Mouse (Mus musculus): Measurements from ENCODE around the gene Vars. TPM values are rescaled to one million over a fixed set of nuclear protein-coding genes. Genes with fewer than 3 reads are reported as not detected.
"Not testable (repeated sequence)": the region's sequence is repeated elsewhere in the genome, so short reads cannot be mapped to it uniquely, and the experiment has no call there.

Gene Vars
- polyA plus RNA-seq, 1 experiment from 2014 or later: 114 TPM

DNA sequence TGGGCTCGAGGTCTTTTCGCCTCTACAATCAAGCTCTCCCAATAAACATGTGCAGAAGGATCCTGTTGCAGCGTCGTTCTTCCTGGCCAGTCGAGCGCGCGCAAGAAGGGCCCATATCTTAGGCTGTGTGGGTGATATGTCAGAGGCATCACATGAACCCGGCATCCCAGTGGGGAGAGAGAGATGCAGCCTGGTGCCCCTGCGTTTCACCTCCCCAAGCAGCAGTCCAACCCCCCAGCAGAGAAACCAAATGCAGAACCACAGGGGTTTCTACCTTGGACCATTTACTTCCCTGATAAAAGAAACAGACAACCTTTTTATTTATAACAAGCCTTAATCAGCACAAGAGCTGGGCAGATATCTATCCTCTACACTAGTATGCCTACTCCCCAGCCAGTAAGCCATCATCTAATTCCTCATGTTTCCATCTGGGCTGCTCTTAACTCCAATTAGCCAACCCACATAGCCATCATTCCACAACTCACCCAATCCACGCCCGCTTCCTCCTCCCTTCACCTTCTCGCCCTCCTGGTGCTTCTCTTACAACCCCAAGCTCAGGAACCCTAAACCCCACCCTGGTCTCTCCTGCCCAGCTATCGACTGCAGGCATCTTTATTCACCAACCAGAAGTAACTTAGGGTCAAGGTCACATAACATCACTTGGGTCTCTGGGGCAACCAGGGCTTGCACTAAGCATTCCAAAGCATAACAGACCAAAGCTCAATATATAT lies 4.2 kb upstream of the Vars start:
- Histone ChIP-seq H3K27ac (ENCODE audit: low read depth, low read length) (no peak overlapping the region), H3K4me2 (ENCODE audit: low read depth) (no peak overlapping the region), H3K9ac (ENCODE audit: low read length) (no peak overlapping the region), H3K4me1 (ENCODE audit: control insufficient read depth, insufficient read depth, low read length) (no peaks in the 10 kb centered on the region), H3K27me3 (ENCODE audit: control insufficient read depth, insufficient read depth, low read length) (no peaks in the 10 kb centered on the region), H3K36me3 (ENCODE audit: control insufficient read depth, insufficient read depth, low read length) (no peaks in the 10 kb centered on the region), H3K4me3 (ENCODE audit: low read depth, low read length) (no peak overlapping the region), H3K9me3 (ENCODE audit: control insufficient read depth, low read length) (no peaks in the 10 kb centered on the region)
- WGBS: 87% methylated on average over 12 of the region's 14 CpGs
- DNase-seq (ENCODE audit: low spot score) (peak; percentile 8), ATAC-seq (ENCODE audit: insufficient read depth, low FRiP score, low TSS enrichment) (no peak)

DNA sequence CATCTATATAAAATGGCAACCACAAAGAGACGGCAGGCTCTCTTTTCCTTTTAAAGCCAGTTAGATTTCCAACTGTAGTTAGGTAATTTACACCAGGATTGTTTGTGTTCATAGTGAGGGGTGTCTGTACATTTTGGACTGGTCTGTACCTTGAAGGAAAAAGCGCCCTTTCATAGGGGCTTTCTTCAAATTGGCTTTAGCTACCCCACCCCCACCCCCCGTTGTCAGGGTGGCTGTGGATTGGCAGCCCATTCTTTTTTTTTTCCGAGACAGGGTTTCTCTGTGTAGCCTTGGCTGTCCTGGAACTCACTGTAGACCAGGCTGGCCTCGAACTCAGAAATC lies 3.7 kb upstream of the Vars start:
- Histone ChIP-seq H3K4me3 (ENCODE audit: low read depth, low read length) (no peak overlapping the region), H3K4me2 (ENCODE audit: low read depth) (no peak overlapping the region), H3K9me3 (ENCODE audit: control insufficient read depth, low read length) (no peaks in the 10 kb centered on the region), H3K27ac (ENCODE audit: low read depth, low read length) (no peak overlapping the region), H3K4me1 (ENCODE audit: control insufficient read depth, insufficient read depth, low read length) (no peaks in the 10 kb centered on the region), H3K27me3 (ENCODE audit: control insufficient read depth, insufficient read depth, low read length) (no peaks in the 10 kb centered on the region), H3K9ac (ENCODE audit: low read length) (no peak overlapping the region), H3K36me3 (ENCODE audit: control insufficient read depth, insufficient read depth, low read length) (no peaks in the 10 kb centered on the region)
- 90% methylated on average over 5 of the region's 5 CpGs for WGBS
- DNase-seq (ENCODE audit: low spot score) (no peak), ATAC-seq (ENCODE audit: insufficient read depth, low FRiP score, low TSS enrichment) (no peak)

DNA sequence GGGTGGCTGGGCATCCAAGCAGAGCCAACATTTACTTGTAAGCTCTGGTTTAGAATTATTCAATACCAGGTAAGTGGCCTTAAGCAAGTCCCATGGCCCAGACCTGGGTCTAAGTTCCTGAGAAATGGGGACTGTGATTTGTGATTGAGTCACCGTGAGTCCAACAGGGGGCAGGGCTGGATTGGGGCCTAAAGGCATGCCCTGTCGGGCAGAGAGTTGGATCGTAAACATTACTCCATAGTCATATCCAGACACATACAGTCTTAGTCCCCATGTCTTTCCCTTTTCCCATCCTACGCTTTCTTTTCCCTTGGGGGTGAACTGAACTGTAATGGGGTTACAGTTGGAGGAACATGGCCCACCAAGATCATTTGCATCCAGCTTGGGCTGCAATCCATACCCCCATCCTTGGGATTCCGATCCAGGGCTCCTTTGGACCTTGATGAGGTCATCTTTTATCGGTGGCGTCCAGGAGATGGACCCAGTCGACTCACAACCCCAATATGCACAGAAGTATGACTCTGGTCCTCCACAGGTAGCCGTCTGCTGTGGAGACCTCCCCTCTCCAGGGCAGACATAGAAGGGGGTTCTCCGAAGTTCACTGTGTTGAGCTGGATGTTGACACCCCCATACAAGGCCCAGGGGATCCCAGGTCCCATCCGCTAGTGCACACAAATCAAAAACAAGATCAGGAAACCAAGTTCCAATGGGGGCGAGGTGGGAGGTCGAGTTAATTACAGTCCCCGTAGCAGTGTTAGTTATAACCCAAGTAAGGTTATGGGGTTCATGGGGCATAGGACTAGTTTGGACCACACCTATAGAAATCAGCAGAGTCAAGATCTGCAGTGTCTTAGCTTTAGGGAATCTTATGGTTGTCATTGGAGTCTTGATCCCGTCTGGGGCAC lies 2.0 kb upstream of the Vars start:
- Histone ChIP-seq H3K9me3 (ENCODE audit: control insufficient read depth, low read length) (no peaks in the 10 kb centered on the region), H3K27ac (ENCODE audit: low read depth, low read length) (no peak overlapping the region), H3K9ac (ENCODE audit: low read length) (no peak overlapping the region), H3K36me3 (ENCODE audit: control insufficient read depth, insufficient read depth, low read length) (no peaks in the 10 kb centered on the region), H3K27me3 (ENCODE audit: control insufficient read depth, insufficient read depth, low read length) (no peaks in the 10 kb centered on the region), H3K4me3 (ENCODE audit: low read depth, low read length) (no peak overlapping the region), H3K4me1 (ENCODE audit: control insufficient read depth, insufficient read depth, low read length) (peaks cover 11% of the 10 kb centered on the region), H3K4me2 (ENCODE audit: low read depth) (peak overlapping the region; percentile 38; the same call in 1 of the 2 replicates)
- peak; percentile 7 for DNase-seq (ENCODE audit: low spot score)
- ATAC-seq (ENCODE audit: insufficient read depth, low FRiP score, low TSS enrichment): no peak
- WGBS: 95% methylated on average over 15 of the region's 15 CpGs

DNA sequence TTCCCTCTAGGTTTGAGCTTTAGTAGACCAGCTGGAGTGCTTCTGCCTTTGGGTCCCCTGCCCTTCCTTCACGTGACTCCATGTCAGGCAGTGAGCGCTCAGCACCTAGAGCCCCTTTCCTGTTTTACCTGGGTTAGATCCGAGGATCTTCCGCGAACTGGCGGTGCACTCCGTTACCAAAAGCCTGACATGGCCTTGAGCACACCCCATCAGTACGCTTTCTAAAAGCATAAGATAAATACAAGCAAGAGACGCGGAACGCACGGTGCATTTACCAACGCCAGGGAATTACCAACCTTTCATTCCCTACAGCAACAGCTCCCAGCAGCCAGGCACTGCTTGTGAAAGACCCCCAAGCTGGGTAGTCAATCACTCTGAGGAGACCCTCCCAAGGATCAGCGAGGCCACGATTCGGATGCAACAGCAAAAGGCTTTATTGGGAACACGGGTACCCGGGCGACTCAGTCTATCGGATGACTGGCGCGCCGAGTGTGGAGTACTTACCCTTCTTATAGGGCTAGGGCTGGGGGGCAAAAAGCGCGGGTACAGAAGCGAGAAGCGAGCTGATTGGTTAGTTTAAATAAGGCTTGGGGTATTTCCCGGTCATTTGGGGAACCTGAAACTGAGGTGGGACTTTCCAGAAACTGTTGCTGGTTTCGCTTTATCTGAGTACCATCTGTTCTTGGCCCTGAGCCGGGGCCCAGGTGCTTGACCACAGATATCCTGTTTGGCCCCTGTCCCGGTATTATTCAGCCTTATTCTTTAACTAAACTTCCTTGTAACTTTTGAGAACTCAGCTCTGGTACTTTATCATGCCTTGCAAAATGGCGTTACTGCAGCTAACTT lies 693 bp upstream of the Vars start:
- not testable (repeated sequence) for ATAC-seq (ENCODE audit: insufficient read depth, low FRiP score, low TSS enrichment); H3K27me3 ChIP-seq (ENCODE audit: control insufficient read depth, insufficient read depth, low read length); H3K36me3 ChIP-seq (ENCODE audit: control insufficient read depth, insufficient read depth, low read length); H3K9me3 ChIP-seq (ENCODE audit: control insufficient read depth, low read length)
- peak; percentile 35 for DNase-seq (ENCODE audit: low spot score)
- WGBS: 27% methylated on average over 29 of the region's 32 CpGs
- Histone ChIP-seq H3K27ac (ENCODE audit: low read depth, low read length) (peak overlapping the region; percentile 92), H3K4me2 (ENCODE audit: low read depth) (peak overlapping the region; percentile 96), H3K4me3 (ENCODE audit: low read depth, low read length) (peak overlapping the region; percentile 76), H3K9ac (ENCODE audit: low read length) (peak overlapping the region; percentile 77), H3K4me1 (ENCODE audit: control insufficient read depth, insufficient read depth, low read length) (peaks cover 11% of the 10 kb centered on the region)

DNA sequence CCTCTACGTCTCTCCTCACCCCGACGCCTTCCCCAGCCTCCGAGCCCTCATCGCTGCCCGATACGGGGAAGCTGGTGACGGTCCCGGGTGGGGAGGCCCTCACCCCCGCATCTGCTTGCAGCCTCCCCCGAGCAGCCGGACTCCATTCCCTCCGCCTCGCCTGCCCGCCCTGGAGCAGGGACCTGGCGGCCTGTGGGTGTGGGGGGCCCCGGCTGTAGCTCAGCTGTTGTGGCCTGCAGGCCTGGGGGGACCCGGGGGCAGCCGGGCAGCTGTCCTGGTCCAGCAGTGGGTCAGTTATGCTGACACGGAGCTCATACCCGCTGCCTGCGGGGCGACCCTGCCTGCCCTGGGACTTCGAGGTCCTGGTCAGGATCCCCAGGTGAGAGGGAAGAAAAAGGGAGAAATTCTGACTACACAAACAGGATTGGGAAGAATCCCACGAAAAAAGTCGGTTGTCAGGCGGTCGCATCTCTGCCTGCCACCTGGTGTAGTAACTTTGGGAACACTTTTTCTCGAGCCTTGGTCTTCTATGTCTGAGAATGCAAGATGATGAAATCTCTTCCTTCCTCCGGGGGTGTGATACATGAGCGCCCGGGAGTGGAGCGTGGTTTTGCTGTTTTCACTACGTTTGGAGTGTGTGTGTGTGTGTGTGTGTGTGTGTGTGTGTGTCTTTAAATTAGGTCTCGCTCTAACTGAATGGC lies 815 bp downstream of the Vars start:
- DNase-seq (ENCODE audit: low spot score) (peak; percentile 35), ATAC-seq (ENCODE audit: insufficient read depth, low FRiP score, low TSS enrichment) (no peak; the same call in 1 of the 2 replicates)
- H3K9me3 ChIP-seq (ENCODE audit: control insufficient read depth, low read length): no peaks in the 10 kb centered on the region
- no peaks in the 10 kb centered on the region for H3K27me3 ChIP-seq (ENCODE audit: control insufficient read depth, insufficient read depth, low read length)
- H3K27ac ChIP-seq (ENCODE audit: low read depth, low read length): peak overlapping the region; percentile 92
- peak overlapping the region; percentile 77 for H3K9ac ChIP-seq (ENCODE audit: low read length)
- H3K36me3 ChIP-seq (ENCODE audit: control insufficient read depth, insufficient read depth, low read length): peaks cover 12% of the 10 kb centered on the region
- H3K4me3 ChIP-seq (ENCODE audit: low read depth, low read length): peak overlapping the region; percentile 76
- peak overlapping the region; percentile 96 for H3K4me2 ChIP-seq (ENCODE audit: low read depth)
- peaks cover 11% of the 10 kb centered on the region for H3K4me1 ChIP-seq (ENCODE audit: control insufficient read depth, insufficient read depth, low read length)
- WGBS: under 1% methylated on average over 35 of the region's 35 CpGs

DNA sequence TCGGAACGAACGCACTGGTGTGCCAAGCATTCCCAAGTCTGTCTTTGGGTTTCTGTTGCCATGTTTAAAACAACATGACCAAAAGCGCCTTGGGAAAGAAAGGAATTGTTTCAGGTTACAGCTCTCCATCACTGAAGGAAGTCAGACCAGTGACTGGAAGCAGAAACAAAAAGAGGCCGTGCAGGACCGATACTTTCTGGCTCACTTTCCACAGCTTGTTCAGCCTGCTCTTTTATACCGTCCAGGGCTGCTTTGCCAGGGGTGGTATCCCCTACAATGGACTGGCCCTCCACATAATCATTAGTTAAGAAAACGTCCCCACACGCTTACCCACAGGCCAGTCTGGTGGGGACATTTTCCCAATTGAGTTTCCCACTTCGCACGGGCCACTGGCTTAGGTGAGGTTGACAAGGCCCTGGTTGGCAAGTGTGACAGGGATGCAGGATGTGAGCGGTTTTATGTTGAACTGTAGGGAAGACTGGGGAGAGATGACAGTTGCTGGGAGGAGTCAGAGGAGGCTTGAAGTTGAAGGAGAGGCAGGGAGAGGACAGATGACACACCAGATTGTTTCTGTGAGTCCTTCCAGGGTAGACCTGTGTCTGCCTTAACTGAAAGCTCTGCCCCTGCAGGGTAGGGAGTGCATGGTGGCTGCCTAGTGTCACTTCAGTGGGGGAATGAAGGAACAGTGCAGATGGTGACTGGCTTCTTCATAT lies 1.5 kb downstream of the Vars start:
- peaks cover 15% of the 10 kb centered on the region for H3K36me3 ChIP-seq (ENCODE audit: control insufficient read depth, insufficient read depth, low read length)
- ATAC-seq (ENCODE audit: insufficient read depth, low FRiP score, low TSS enrichment) (no peak), DNase-seq (ENCODE audit: low spot score) (no peak)
- H3K27me3 ChIP-seq (ENCODE audit: control insufficient read depth, insufficient read depth, low read length): no peaks in the 10 kb centered on the region
- peak overlapping the region; percentile 76 for H3K4me3 ChIP-seq (ENCODE audit: low read depth, low read length)
- peaks cover 11% of the 10 kb centered on the region for H3K4me1 ChIP-seq (ENCODE audit: control insufficient read depth, insufficient read depth, low read length)
- peak overlapping the region; percentile 96 for H3K4me2 ChIP-seq (ENCODE audit: low read depth)
- H3K9me3 ChIP-seq (ENCODE audit: control insufficient read depth, low read length): no peaks in the 10 kb centered on the region
- H3K27ac ChIP-seq (ENCODE audit: low read depth, low read length): no peak overlapping the region
- H3K9ac ChIP-seq (ENCODE audit: low read length): peak overlapping the region; percentile 77
- 13% methylated on average over 12 of the region's 12 CpGs for WGBS

DNA sequence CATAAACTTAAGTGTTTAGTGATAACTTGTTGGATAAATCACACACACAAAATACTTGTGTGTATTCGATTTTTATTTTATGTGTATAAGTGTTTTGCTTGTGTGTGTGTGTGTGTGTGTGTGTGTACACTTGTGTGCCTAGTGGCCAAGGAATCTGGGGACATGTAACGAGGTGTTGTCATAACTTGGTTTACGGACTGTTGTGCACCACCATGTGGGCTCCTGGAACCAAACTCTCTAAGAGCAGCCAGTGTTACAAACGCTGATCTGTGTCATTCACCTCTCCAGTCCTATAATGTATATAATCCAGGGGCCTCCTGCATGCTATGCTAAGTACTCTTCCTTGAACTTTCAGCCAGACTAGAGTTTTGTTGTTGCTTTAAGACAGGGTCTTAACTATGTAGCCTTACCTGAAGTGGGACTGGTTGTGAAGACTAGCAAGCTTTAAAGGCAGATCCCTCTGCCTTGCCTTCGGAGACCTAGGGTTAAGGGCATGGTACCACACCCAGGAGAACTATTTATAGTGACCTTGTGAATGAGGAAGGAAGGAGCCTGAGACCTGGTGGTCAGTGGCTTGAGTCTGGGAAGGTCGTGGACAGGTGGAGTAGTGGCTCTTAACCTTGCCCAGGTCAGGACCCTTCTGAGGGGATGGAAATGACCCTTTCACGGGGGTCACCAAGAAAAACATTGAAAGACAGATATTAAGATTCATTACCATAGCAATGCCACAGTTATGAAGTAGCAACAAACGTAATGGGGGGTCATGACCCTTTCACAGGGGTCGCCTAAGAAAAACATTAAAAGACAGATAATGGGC lies 2.4 kb downstream of the Vars start:
- Histone ChIP-seq H3K9me3 (ENCODE audit: control insufficient read depth, low read length) (no peaks in the 10 kb centered on the region), H3K4me2 (ENCODE audit: low read depth) (peak overlapping the region; percentile 96), H3K4me3 (ENCODE audit: low read depth, low read length) (peak overlapping the region; percentile 76; the same call in 1 of the 2 replicates), H3K36me3 (ENCODE audit: control insufficient read depth, insufficient read depth, low read length) (peaks cover 18% of the 10 kb centered on the region), H3K4me1 (ENCODE audit: control insufficient read depth, insufficient read depth, low read length) (peaks cover 11% of the 10 kb centered on the region), H3K27ac (ENCODE audit: low read depth, low read length) (no peak overlapping the region), H3K27me3 (ENCODE audit: control insufficient read depth, insufficient read depth, low read length) (no peaks in the 10 kb centered on the region), H3K9ac (ENCODE audit: low read length) (peak overlapping the region; percentile 77; the same call in 1 of the 2 replicates)
- ATAC-seq (ENCODE audit: insufficient read depth, low FRiP score, low TSS enrichment): no peak
- no peak for DNase-seq (ENCODE audit: low spot score)
- 69% methylated on average over 9 of the region's 9 CpGs for WGBS

Data from neural tube, embryonic 11.5 days (tissue).